Mouse (Mus musculus) heart, postnatal 14 days (tissue): ENCODE measurements around the gene Kcnq1. TPM values are rescaled to one million over a fixed set of nuclear protein-coding genes. Genes with fewer than 3 reads are reported as not detected.
A peak's percentile ranks its signal among the peaks of the same experiment; 100 is the strongest.

ENCODE experiments used
- DNase-seq, 2 experiments: peaks; one replicate each; pipeline ENCODE4 v3.0.0; 2021 to 2022
- intact Hi-C: fragments of 180-260 bp; cut with DNase I; formaldehyde crosslinking; loops from one replicate; pipeline ENCODE4 v1.15.1; 2025
- total RNA-seq, 2 experiments: library from RNA; stranded (reverse); gene quantifications; 2 replicates each; pipeline ENCODE4 v1.2.3; 2021

Gene Kcnq1
- total RNA-seq, 2 experiments from 2014 or later: 32.1 to 32.5 TPM

- DNase-seq: peak; percentile 78 to 81
- intact Hi-C loops: no loop called here
These were observed 282.9 kb downstream of the Kcnq1 start for GRCm38 (mm10) chr7:143388783-143389695.

- intact Hi-C loops: no loop called here
- DNase-seq: no peak
These were observed 283.7 kb downstream of the Kcnq1 start for GRCm38 (mm10) chr7:143389860-143390259.

- DNase-seq: peak in 1 of 2 experiments; percentile 46
- intact Hi-C loops: no loop called here
These were observed 284.3 kb downstream of the Kcnq1 start for GRCm38 (mm10) chr7:143390277-143390948.

GRCm38 (mm10) chr7:143395113-143395563 is 289.0 kb downstream of the Kcnq1 start:
- peak; percentile 38 to 39 for DNase-seq
- intact Hi-C loops: no loop called here

GRCm38 (mm10) chr7:143399756-143400155 is 293.6 kb downstream of the Kcnq1 start:
- DNase-seq: no peak
- intact Hi-C loops: no loop called here

- intact Hi-C loops: no loop called here
- DNase-seq: no peak
These were observed 294.4 kb downstream of the Kcnq1 start for GRCm38 (mm10) chr7:143400599-143400998.

GRCm38 (mm10) chr7:143401429-143402016 is 295.4 kb downstream of the Kcnq1 start:
- intact Hi-C loops: no loop called here
- no peak for DNase-seq

- no peak for DNase-seq
- intact Hi-C loops: no loop called here
These were observed 298.1 kb downstream of the Kcnq1 start for GRCm38 (mm10) chr7:143404296-143404695.

- intact Hi-C loops: no loop called here
- peak; percentile 18 to 39 for DNase-seq
These were observed 301.9 kb downstream of the Kcnq1 start for GRCm38 (mm10) chr7:143407931-143408501.

GRCm38 (mm10) chr7:143408615-143409021 is 302.5 kb downstream of the Kcnq1 start:
- DNase-seq: peak; percentile 48 to 50
- intact Hi-C loops: no loop called here

GRCm38 (mm10) chr7:143412606-143413005 is 306.4 kb downstream of the Kcnq1 start:
- intact Hi-C loops: no loop called here
- DNase-seq: peak; percentile 50 to 52

GRCm38 (mm10) chr7:143415070-143415469 is 308.9 kb downstream of the Kcnq1 start:
- no peak for DNase-seq
- intact Hi-C loops: no loop called here

GRCm38 (mm10) chr7:143416406-143416805 is 310.2 kb downstream of the Kcnq1 start:
- intact Hi-C loops: no loop called here
- DNase-seq: no peak

- intact Hi-C loops: no loop called here
These were observed 311.7 kb downstream of the Kcnq1 start for GRCm38 (mm10) chr7:143417875-143418274.

GRCm38 (mm10) chr7:143419585-143420160 is 313.5 kb downstream of the Kcnq1 start:
- no peak for DNase-seq
- intact Hi-C loops: no loop called here

More at GRCm38 (mm10) chr7:143417875-143418274, 311.7 kb downstream of the Kcnq1 start:
- no peak for DNase-seq

GRCm38 (mm10) chr7:143428142-143428813 is 322.1 kb downstream of the Kcnq1 start:
- intact Hi-C loops: no loop called here

GRCm38 (mm10) chr7:143428814-143429499 is 322.8 kb downstream of the Kcnq1 start:
- no peak for DNase-seq
- intact Hi-C loops: no loop called here

More at GRCm38 (mm10) chr7:143428142-143428813, 322.1 kb downstream of the Kcnq1 start:
- DNase-seq: no peak

GRCm38 (mm10) chr7:143432631-143433030 is 326.5 kb downstream of the Kcnq1 start:
- DNase-seq: no peak
- intact Hi-C loops: no loop called here

- intact Hi-C loops: no loop called here
- peak; percentile 67 to 81 for DNase-seq
These were observed 327.2 kb downstream of the Kcnq1 start for GRCm38 (mm10) chr7:143433331-143433730.
